Mouse (Mus musculus) heart, postnatal 0 days (tissue): ENCODE data around the gene Etnk2. TPM values are rescaled to one million over a fixed set of nuclear protein-coding genes. Genes with fewer than 3 reads are reported as not detected.

Experiments used
- ATAC-seq: fragments of 200-750 bp; cut with Nextera tagmentation; 2 replicates; pipeline ENCODE4 v1.8.0; 2017; ENCODE audit warnings: low read depth, moderate number of reproducible peaks, moderate library complexity; ENCODE audit not compliant: insufficient read depth
- DNase-seq: peaks from one replicate; pipeline ENCODE4 v3.0.0-alpha.2; 2016; ENCODE audit warnings: low spot score
- H3K27ac ChIP-seq: fragments of 300-500 bp; sonication (generic); 2 replicates; pipeline ENCODE4 v1.5.1; 2014; ENCODE audit warnings: low read depth, mild to moderate bottlenecking
- H3K27me3 ChIP-seq: fragments of 300-500 bp; sonication (generic); 2 replicates; pipeline ENCODE4 v1.6.1; 2014; ENCODE audit warnings: low read length, mixed read lengths; ENCODE audit not compliant: control insufficient read depth, insufficient read depth
- H3K36me3 ChIP-seq: fragments of 300-500 bp; sonication (generic); replicated peaks from 2 replicates; pipeline ENCODE4 v1.6.1; 2014; ENCODE audit warnings: low read length, mixed read lengths; ENCODE audit not compliant: control insufficient read depth, insufficient read depth
- H3K4me1 ChIP-seq: fragments of 300-500 bp; sonication (generic); 2 replicates; pipeline ENCODE4 v1.6.1; 2014; ENCODE audit warnings: antibody characterized with exemption; ENCODE audit not compliant: control insufficient read depth, insufficient read depth
- H3K4me2 ChIP-seq: fragments of 300-500 bp; sonication (generic); 2 replicates; pipeline ENCODE4 v1.6.1; 2014; ENCODE audit warnings: low read depth, mild to moderate bottlenecking, low read length, moderate library complexity
- H3K4me3 ChIP-seq: fragments of 300-500 bp; sonication (generic); 2 replicates; pipeline ENCODE4 v1.5.1; 2014; ENCODE audit warnings: low read depth, low read length
- H3K9ac ChIP-seq: fragments of 300-500 bp; sonication (generic); replicated peaks from 2 replicates; pipeline ENCODE4 v1.6.1; 2014; ENCODE audit warnings: low read depth, low read length, mixed read lengths
- H3K9me3 ChIP-seq: fragments of 300-500 bp; sonication (generic); replicated peaks from 2 replicates; pipeline ENCODE4 v1.6.1; 2016; ENCODE audit warnings: low read length; ENCODE audit not compliant: control insufficient read depth
- CTCF ChIP-seq: IDR thresholded peaks from 2 replicates; pipeline ENCODE4 v1.5.1; 2016; ENCODE audit warnings: antibody characterized with exemption, control low read depth, low read depth
- EP300 ChIP-seq: IDR thresholded peaks from 2 replicates; pipeline ENCODE4 v1.6.1; 2016; ENCODE audit warnings: antibody characterized with exemption, low read depth
- WGBS: fragments of 180-500 bp; shearing (Covaris S2); extraction: QIAGEN DNeasy Blood & Tissue Kit; methylation state at CpG from one replicate; pipeline ENCODE4 v1.1.7; 2014; 5-methylcytosine and 5-hydroxymethylcytosine counted together
- polyA plus RNA-seq: library from polyadenylated mRNA; unstranded; fragments of >200 nt; fragmentation: Nextera tagmentation; extraction: Ambion mirVana; gene quantifications from 2 replicates; pipeline ENCODE4 v1.2.1, GENCODE M21; 2015
- total RNA-seq: library from RNA; depleted of rRNA; stranded (reverse); fragments of >200 nt; gene quantifications from 2 replicates; pipeline ENCODE4 v1.2.3, GENCODE M21; 2014; ENCODE audit warnings: low replicate concordance

The Etnk2 gene
- total and polyA plus RNA-seq, 2 experiments from 2014 or later = 0.31 to 0.97 TPM

DNA sequence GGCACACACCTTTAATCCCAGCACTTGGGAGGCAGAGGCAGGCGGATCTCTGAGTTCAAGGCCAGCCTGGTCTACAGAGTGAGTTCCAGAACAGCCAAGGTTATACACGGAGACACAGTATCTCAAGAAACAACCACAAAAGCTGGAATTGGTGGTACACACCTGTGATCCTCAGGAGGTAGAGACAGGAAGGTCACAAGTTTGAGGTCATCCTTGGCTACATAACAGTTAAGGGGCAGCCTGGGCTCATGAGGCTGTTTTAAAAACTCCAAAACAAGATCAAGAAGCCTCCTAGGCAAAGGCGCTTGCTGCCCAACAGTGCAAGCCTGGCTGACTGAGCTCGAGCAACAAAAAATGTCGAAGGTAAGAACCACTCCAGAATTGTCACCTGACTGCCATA is 33.3 kb downstream of the Etnk2 start:
- 83% methylated on average over 5 of the region's 5 CpGs for WGBS
- H3K4me2 ChIP-seq = no peak overlapping the region
- H3K4me3 ChIP-seq = no peak overlapping the region
- H3K27me3 ChIP-seq = no peaks in the 10 kb centered on the region
- no peak for TF ChIP-seq CTCF
- TF ChIP-seq EP300 = no peak
- H3K4me1 ChIP-seq = peaks cover 11% of the 10 kb centered on the region
- DNase-seq (no peak), ATAC-seq (no peak)
- peaks cover 12% of the 10 kb centered on the region for H3K36me3 ChIP-seq
- H3K9me3 ChIP-seq = no peaks in the 10 kb centered on the region
- H3K9ac ChIP-seq = no peak overlapping the region
- H3K27ac ChIP-seq = 0 out of 2 replicates have a peak overlapping the region, but pooled peaks have one; percentile 75

DNA sequence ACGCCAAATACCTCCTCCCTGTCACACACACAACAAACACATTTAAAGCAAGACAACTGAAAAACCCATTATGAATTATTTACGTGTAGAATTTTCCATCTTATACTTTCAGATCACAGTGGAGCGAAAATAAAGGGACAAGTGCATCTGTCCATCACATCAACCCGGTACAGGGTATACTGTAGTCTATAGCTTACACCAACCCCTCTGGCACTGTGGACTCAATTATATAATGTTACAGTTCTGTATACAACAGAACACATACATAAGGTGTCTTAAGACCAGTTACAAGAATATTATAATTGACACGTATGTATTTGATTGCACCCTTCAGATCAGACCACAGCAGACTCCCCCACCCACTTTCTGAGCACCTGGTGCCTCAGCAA is 33.7 kb downstream of the Etnk2 start:
- WGBS = 71% methylated on average over 5 of the region's 5 CpGs
- H3K4me2 ChIP-seq = 0 out of 2 replicates have a peak overlapping the region, but pooled peaks have one; percentile 21
- DNase-seq = no peak
- H3K4me1 ChIP-seq = peaks cover 11% of the 10 kb centered on the region
- no peaks in the 10 kb centered on the region for H3K9me3 ChIP-seq
- TF ChIP-seq EP300 (no peak), CTCF (no peak)
- no peak for ATAC-seq
- H3K36me3 ChIP-seq = 0 out of 2 replicates have a peak, but pooled peaks cover 8% of the 10 kb centered on the region
- H3K27ac ChIP-seq = peak overlapping the region; percentile 75
- no peaks in the 10 kb centered on the region for H3K27me3 ChIP-seq
- H3K4me3 ChIP-seq = no peak overlapping the region
- peak overlapping the region; percentile 10; the same call in 1 of the 2 replicates for H3K9ac ChIP-seq

DNA sequence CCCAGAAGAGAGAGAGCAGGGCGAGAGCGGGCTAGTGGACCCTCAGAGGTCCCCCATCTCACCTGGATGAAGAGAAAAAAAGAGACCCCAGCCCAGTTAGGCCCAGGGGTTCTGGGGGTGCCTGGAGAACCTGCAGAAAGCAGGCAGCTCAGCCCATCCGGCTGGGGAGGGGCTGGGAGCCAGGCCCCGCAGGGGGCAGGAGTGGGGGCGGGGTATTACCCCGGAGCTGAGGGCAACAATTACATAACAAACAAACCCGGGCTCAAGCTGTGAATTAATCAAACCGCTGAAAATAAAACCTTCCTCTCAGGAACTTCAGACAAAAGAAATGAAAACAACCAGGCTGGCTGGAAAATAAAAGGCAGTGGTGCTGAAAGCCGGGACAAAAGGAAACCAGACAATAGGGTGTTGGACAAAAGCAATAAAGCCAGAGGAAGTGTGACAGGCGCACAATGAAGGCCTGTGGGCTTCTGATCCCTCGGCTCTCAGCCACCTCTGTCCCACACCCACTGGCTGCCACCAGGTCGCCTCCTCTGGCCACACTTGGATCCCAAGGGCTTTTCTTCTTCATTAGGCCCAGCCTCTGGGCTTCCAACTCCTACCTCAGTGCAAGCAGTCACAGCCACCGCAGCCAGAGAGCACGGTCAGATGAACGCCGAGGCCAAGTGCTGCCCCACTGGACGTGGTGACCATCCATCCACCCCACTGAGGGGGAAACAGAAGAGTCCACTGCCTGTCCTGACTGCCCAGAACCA is 34.3 kb downstream of the Etnk2 start:
- Histone ChIP-seq H3K36me3 (0 out of 2 replicates have a peak, but pooled peaks cover 4% of the 10 kb centered on the region), H3K27ac (peak overlapping the region; percentile 75), H3K4me3 (no peak overlapping the region), H3K9me3 (no peaks in the 10 kb centered on the region), H3K27me3 (no peaks in the 10 kb centered on the region), H3K9ac (peak overlapping the region; percentile 45), H3K4me2 (peak overlapping the region; percentile 21; the same call in 1 of the 2 replicates), H3K4me1 (peaks cover 11% of the 10 kb centered on the region)
- TF ChIP-seq EP300 = 0 out of 2 replicates have a peak, but pooled peaks have one; percentile 26
- TF ChIP-seq CTCF = no peak
- DNase-seq (peak; percentile 68), ATAC-seq (peak; percentile 83)
- 27% methylated on average over 17 of the region's 17 CpGs for WGBS

DNA sequence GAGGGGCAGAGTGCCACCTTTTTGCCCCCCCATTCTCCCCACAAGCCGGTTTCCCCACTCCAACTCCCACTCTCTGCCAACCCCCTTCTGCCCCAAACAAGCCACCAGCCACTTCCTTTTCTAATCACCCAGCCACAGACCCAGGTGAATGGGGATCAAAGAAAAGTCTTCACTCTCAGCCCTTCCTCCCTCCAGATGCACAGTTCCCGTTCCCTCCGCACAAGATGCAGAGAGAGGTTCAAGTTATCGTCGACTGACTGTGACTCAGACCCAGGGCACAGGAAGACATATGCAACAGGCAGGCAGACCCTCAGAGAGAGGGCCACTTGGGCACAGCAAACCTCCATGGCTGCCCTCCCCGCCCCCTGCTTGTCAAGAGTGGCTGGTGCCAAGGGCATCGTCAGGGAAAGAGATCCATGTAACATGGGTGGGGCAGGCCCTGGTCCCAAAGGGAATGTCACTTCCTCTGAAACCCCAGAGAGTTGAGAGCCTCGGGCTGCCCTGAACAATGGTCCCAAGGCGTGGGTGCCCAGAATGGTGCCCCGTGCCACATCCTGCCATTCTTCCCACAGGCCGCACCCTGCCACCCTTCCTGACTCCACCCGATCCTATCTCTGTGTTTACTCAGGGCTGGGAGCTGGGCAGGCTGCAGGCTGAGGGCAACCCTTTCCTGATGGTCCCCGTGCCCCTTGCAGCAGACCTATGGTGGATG is 36.8 kb downstream of the Etnk2 start:
- WGBS = 59% methylated on average over 13 of the region's 13 CpGs
- Histone ChIP-seq H3K27me3 (no peaks in the 10 kb centered on the region), H3K9ac (no peak overlapping the region), H3K36me3 (no peaks in the 10 kb centered on the region), H3K27ac (peak overlapping the region; percentile 43; the same call in 1 of the 2 replicates), H3K4me1 (peaks cover 11% of the 10 kb centered on the region), H3K4me3 (no peak overlapping the region), H3K4me2 (no peak overlapping the region), H3K9me3 (no peaks in the 10 kb centered on the region)
- ATAC-seq (no peak), DNase-seq (no peak)
- TF ChIP-seq CTCF (no peak), EP300 (no peak)

DNA sequence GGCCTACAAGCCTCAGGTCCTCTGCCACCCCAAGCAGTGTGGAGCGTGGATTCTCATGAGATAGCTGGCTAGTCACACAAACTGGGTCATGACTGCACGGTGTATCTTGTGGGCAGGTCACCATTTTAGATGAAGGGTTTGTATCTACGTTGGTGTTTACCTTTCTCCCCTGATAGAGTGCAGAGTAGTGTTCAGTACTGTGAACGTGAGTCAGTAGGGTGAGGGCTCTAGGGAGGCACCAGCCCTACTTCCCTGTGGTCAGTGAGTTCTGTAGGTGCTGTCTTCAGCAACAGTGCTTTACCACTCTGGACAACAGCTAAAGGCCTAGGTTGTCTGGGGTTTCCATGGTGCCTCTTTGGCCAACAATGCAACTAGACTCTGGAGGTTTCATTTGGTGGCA is 40.6 kb downstream of the Etnk2 start:
- 72% methylated on average over 4 of the region's 4 CpGs for WGBS
- no peak overlapping the region for H3K27ac ChIP-seq
- ATAC-seq (no peak), DNase-seq (no peak)
- H3K4me3 ChIP-seq = no peak overlapping the region
- no peak overlapping the region for H3K4me2 ChIP-seq
- H3K36me3 ChIP-seq = no peaks in the 10 kb centered on the region
- H3K9ac ChIP-seq = no peak overlapping the region
- H3K27me3 ChIP-seq = no peaks in the 10 kb centered on the region
- TF ChIP-seq CTCF = no peak
- TF ChIP-seq EP300 = no peak
- H3K9me3 ChIP-seq = no peaks in the 10 kb centered on the region
- H3K4me1 ChIP-seq = peaks cover 7% of the 10 kb centered on the region
